Mouse (Mus musculus) gastrocnemius, postnatal 36 days (tissue): ENCODE measurements around the gene Pfkfb1. TPM values are rescaled to one million over a fixed set of nuclear protein-coding genes. Genes with fewer than 3 reads are reported as not detected.
A peak's percentile ranks its signal among the peaks of the same experiment; 100 is the strongest.

Experiments used
- DNase-seq, 2 experiments: peaks; one replicate each; pipeline ENCODE4 v3.0.0; 2022
- intact Hi-C: fragments of 180-260 bp; cut with DNase I; formaldehyde crosslinking; loops from one replicate; pipeline ENCODE4 v1.15.1; 2025
- long read RNA-seq, 2 experiments: library from polyadenylated mRNA; stranded (forward); transcript quantifications; one replicate each; pipeline ENCODE4 v2.0.0; 2021
- total RNA-seq, 2 experiments: library from RNA; stranded (reverse); gene quantifications; 2 replicates each; pipeline ENCODE4 v1.2.3; 2021

Pfkfb1 gene
- total RNA-seq: 10 to 100 TPM; 50.8 to 56.7 TPM
- long read RNA-seq, experiment 1, transcript Pfkfb1-202 (14 exons, 1,872 nt): minor isoform, 6 of 31 reads
- long read RNA-seq, experiment 1, transcript Pfkfb1-201 (14 exons, 1,739 nt): major isoform, 17 of 31 reads
- long read RNA-seq, experiment 1, partial matches to known transcripts: 3 of 31 reads
- long read RNA-seq, experiment 1, other reads (novel, unspliced or antisense): 5 of 31 reads
- long read RNA-seq, experiment 2, transcript Pfkfb1-201 (14 exons, 1,739 nt): major isoform, 19 of 32 reads
- long read RNA-seq, experiment 2, partial matches to known transcripts: 5 of 32 reads
- long read RNA-seq, experiment 2, other reads (novel, unspliced or antisense): 6 of 32 reads

- intact Hi-C loops: no loop called here
- DNase-seq: peak; percentile 58 to 68
These were observed at the start of gene Pfkfb1 for GRCm38 (mm10) chrX:150588023-150588764. Gene Pfkfb1 (plus strand): TSS chrX:150588229.

DNA sequence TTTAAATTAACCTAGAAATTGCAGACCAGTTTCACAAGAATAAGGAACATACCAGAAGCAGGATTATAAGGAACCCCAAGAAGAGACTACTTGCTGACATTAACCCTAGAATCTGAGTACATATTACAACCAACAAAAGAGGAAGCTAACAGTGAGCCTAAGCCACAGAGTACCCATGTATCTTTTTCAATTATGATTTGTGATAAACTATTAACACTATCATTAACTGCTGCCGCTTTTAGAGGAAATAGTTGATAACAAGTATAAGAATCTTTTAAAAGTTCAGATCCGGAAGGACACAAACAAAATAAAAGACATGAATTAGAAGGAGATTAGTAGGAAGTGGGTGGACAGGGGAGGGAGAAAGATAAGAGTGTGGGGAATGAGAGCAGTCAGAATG is 47.9 kb upstream of the Pfkfb1 start:
- intact Hi-C loops: no loop called here

DNA sequence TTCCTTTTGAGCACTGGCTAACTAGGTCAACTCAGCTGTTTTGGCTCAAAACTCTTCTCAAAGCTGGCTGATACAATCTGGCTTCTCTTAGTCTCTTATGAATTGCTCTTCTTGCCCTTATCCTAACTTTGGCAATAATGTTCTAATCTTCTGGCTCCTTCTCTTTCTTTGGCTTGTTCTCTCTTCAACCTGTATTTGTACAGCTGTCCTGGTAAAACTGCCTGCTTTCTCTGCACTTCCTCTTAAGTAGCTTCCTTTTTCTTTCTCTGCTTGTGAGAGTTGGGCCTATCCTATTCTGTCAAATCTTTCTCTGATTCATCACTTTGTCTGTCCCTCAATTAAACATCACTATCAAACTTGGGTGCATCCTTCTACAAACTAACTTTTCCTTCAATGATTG is 46.3 kb upstream of the Pfkfb1 start:
- intact Hi-C loops: no loop called here
- no peak for DNase-seq

More for the DNA sequence above, 47.9 kb upstream of the Pfkfb1 start:
- no peak for DNase-seq

DNA sequence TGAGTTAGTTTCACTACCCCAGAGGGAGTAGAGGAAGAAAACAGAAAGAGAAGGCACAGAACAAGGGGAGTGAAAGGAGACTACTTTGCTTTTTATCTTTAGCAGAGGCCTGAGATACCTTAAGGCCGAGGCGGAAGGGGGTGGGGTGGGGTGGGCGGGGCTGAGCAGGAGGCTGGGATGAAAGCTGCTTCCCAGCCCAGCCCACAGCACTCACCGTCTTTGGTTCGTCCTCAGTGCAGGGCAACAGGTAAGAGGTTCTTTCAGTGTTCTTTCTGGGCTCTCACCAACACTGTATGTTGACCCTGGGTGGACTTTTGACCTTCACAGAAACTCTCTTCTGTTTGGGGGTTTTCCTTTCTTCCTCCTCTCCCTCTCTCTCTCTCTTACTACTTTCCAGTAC is 40.8 kb upstream of the Pfkfb1 start, which contains the start of gene Alas2:
Gene Alas2 (plus strand): TSS at position 137 of the 400 bp plus-strand sequence.
- DNase-seq: no peak
- intact Hi-C loops: no loop called here

DNA sequence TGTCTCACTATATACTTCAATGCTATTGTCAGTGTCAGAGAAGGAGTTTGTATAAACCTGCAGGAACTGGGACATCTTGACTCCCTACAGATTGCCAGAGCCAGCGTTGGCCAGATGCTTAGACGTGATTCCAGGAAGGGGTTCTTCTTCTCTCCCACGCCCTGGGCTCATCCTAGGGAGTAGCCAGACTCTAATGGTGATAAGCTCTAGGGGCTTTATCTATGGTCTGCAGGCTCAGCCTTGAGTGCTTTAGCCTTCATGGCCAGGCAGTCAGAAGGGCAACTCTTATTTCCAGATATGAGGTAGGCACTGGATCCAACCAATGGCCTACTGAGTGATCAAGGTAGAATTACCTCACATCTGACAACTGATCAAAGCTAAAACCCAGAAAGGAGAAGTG is 38.4 kb upstream of the Pfkfb1 start:
- intact Hi-C loops: no loop called here
- no peak for DNase-seq

DNA sequence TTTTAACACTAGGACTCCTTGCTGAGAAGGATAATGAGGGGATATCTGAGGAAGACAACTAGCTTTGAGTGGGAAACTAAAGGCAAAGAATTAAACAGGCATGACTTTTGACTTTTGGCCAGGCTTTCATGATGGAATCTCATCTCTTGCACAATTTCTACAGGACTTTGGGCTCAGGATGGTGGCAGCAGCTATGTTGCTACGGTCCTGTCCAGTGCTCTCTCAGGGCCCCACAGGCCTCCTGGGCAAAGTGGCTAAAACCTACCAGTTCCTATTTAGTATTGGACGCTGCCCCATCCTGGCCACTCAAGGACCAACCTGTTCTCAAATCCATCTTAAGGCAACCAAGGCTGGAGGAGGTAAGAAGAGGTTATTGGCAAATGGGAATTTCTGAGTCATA is 36.0 kb upstream of the Pfkfb1 start:
- no peak for DNase-seq
- intact Hi-C loops: no loop called here

DNA sequence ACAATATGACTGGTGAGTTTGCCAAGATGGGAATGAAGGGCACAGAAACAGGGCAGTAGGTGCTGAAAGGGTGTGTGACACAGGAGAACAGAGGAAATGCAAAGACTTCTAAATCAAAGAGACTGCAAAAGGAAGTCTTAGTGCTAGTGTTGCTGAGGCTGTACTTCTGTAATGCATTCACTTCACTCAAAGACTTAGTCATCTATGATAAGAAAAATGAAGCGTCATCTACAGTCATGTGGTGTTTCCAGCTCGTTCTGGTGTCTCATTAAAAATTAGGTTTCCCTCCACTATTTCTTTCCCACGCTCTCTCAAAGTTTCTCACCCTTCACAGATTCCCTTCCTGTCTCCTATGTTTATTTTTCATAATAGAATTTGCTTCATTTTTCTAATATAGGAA is 34.0 kb upstream of the Pfkfb1 start:
- DNase-seq: no peak
- intact Hi-C loops: no loop called here

DNA sequence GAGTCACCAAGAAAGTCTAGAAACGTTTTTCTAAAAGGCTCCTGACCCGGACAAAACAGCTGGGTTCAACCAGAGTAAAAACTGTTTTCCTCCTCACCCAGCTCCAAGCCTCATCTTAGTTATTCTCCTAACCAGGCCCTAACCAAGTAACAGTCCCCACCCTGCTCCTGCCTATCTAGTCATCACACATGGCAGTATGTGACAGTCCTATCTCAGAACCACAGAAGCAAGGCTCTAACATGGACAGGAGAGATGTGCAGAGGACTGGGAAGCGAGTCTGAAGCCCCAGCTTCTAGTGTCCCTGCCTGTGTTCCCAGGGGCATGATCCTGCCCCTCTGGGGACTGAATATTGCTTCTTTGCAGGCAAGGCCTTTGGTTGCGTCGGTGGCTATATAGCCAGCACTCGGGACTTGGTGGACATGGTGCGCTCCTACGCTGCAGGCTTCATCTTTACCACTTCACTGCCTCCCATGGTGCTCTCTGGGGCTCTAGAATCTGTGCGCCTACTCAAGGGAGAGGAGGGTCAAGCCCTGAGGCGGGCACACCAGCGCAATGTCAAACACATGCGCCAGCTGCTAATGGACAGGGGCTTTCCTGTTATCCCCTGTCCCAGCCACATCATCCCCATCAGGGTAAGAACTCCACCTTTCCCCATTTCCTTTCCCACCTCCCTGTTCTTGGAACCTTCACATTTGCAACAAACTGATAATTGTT is 23.2 kb upstream of the Pfkfb1 start:
- intact Hi-C loops: no loop called here
- DNase-seq: no peak

- DNase-seq: no peak
- intact Hi-C loops: no loop called here
These were observed 6.1 kb upstream of the Pfkfb1 start for GRCm38 (mm10) chrX:150581921-150582320.

GRCm38 (mm10) chrX:150585116-150585515 is 2.9 kb upstream of the Pfkfb1 start:
- intact Hi-C loops: no loop called here
- no peak for DNase-seq

DNA sequence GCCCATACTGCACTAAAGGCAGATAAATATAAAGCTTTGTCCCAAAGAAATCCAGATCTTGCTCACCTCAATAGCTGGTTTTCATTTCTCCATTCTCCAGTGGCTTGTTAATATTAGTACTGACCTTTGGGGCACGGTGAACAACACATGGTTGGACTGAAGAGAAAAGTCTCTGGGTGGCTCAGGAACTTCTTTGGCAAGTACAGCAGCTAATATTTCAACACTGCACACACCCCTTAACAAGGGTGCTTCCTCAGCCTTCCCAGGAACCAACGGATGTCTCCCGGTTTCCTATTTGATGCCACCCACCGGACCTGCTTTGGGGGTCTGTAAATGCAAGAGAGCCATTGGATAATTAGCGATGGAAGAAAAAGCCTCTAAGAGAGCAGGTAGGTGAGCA is 1.7 kb downstream of the Pfkfb1 start, which contains the start of gene Apex2:
Gene Apex2 (minus strand): TSS at position 173 of the 400 bp plus-strand sequence.
- DNase-seq: no peak
- intact Hi-C loops: no loop called here

- intact Hi-C loops: no loop called here
- no peak for DNase-seq
These were observed 5.4 kb downstream of the Pfkfb1 start for GRCm38 (mm10) chrX:150593266-150594035.

DNA sequence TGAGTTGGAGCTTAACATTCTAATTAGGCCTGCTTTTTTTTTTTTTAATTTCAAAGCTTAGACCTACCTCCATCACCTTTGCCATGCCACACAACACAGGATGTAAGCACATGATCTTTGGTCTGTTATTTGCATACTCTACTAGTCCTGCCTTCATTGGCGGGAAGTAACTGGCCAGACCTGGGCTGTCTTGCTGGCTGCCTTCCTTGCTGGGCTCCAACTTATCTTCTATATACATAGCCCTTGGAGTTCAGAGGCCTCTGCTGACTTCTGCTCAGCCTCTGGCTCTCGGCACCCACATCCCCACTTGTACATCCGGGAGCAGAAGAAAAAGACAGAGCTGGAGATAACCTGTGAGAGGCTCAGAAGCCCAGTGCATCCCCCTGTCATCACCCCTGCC is 6.1 kb downstream of the Pfkfb1 start:
- no peak for DNase-seq
- intact Hi-C loops: no loop called here

DNA sequence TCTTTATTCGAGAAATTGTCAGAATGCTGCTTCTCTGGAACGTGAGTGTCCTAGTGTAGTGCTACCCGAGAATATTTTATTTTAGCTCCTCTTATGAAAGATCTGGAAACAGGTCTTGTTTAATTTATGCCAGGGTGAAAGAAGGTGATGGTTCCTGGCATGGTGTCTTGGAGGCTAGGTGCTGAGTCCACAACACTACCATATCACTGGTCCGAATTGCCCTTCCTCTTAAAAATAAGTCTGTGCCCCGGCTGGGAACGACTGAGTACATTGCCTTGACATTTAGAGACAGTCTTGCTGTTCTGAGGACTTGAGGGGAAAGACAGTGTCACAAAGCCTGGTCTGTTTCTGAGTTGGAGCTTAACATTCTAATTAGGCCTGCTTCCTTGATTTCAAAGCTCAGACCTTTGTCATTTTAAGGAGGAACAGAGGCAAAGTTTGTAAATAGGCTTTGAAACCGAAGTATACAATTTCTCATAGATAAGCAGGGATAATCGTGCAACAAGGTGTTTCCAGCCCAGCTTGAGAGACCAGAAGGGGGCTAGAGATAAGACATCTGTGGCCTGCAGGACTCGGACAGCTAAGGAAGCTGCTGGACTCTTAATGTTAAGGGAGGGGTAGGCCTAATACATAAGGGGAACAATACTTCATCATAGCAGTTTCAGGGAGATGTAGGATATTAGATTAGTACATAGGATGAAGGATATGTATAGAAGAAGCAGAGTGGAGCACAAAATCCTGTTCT is 7.2 kb downstream of the Pfkfb1 start:
- no peak for DNase-seq
- intact Hi-C loops: no loop called here

DNA sequence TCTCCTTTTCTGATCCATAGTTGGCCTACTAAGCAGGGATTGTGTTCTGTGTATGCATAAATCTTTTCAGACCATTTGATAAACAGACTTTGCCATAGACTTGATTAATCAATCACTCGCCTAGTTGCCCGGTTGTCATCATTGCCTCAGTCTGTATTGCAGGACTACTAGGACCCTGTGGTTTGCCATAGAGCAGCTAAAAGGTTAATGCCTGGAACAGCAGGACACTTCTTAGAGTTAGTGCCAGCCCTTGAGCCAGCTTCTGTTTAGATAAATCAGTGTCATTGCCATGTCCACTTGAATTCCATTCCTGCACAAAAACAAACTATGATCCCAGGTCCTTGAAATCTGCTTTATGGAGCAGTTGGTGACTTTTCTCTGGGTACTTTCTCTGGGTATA is 10.9 kb downstream of the Pfkfb1 start:
- no peak for DNase-seq
- intact Hi-C loops: no loop called here

GRCm38 (mm10) chrX:150636421-150636820 is 48.4 kb downstream of the Pfkfb1 start:
- no peak for DNase-seq
- intact Hi-C loops: no loop called here

GRCm38 (mm10) chrX:150656122-150656907 is 68.3 kb downstream of the Pfkfb1 start:
- DNase-seq: no peak
- intact Hi-C loops: no loop called here

- DNase-seq: no peak
- intact Hi-C loops: no loop called here
These were observed 69.1 kb downstream of the Pfkfb1 start, which contains the start of gene Tro for GRCm38 (mm10) chrX:150656908-150657796. Gene Tro (minus strand): TSS chrX:150657583.
